Mouse (Mus musculus) intestine, embryonic 16.5 days (tissue): ENCODE results near the gene Fchsd2. TPM values are rescaled to one million over a fixed set of nuclear protein-coding genes. Genes with fewer than 3 reads are reported as not detected.
A peak's percentile ranks its signal among the peaks of the same experiment; 100 is the strongest.

Experiments used
- ATAC-seq: fragments of 200-750 bp; cut with Nextera tagmentation; 2 replicates; pipeline ENCODE4 v1.8.0; 2017; ENCODE audit warnings: moderate TSS enrichment, moderate library complexity
- H3K27ac ChIP-seq: fragments of 300-500 bp; sonication (generic); 2 replicates; pipeline ENCODE4 v1.5.1; 2014; ENCODE audit warnings: mild to moderate bottlenecking, low read length
- H3K27me3 ChIP-seq: fragments of 300-500 bp; sonication (generic); replicated peaks from 2 replicates; pipeline ENCODE4 v1.6.1; 2014; ENCODE audit warnings: low read length, control low read depth, mixed read lengths; ENCODE audit not compliant: control insufficient read depth, insufficient read depth
- H3K36me3 ChIP-seq: fragments of 300-500 bp; sonication (generic); 2 replicates; pipeline ENCODE4 v1.6.1; 2014; ENCODE audit warnings: low read length, control low read depth; ENCODE audit not compliant: control insufficient read depth, insufficient read depth
- H3K4me1 ChIP-seq: fragments of 300-500 bp; sonication (generic); 2 replicates; pipeline ENCODE4 v1.6.1; 2014; ENCODE audit warnings: low read length, control low read depth, mixed read lengths; ENCODE audit not compliant: control insufficient read depth, insufficient read depth
- H3K4me2 ChIP-seq: fragments of 300-500 bp; sonication (generic); 2 replicates; pipeline ENCODE4 v1.6.1; 2014; ENCODE audit warnings: low read depth, low read length, control low read depth
- H3K4me3 ChIP-seq: fragments of 300-500 bp; sonication (generic); 2 replicates; pipeline ENCODE4 v1.5.1; 2014; ENCODE audit warnings: mild to moderate bottlenecking, low read length
- H3K9ac ChIP-seq: fragments of 300-500 bp; sonication (generic); 2 replicates; pipeline ENCODE4 v1.6.1; 2014; ENCODE audit warnings: low read depth, low read length
- H3K9me3 ChIP-seq: fragments of 300-500 bp; sonication (generic); 2 replicates; pipeline ENCODE4 v1.6.1; 2016; ENCODE audit warnings: low read length, control low read depth; ENCODE audit not compliant: control insufficient read depth
- WGBS: fragments of 180-500 bp; shearing (Covaris S2); extraction: QIAGEN DNeasy Blood & Tissue Kit; methylation state at CpG from one replicate; pipeline ENCODE4 v1.1.7; 2014; 5-methylcytosine and 5-hydroxymethylcytosine counted together
- polyA plus RNA-seq: library from polyadenylated mRNA; unstranded; fragments of >200 nt; fragmentation: Nextera tagmentation; extraction: Ambion mirVana; gene quantifications from 2 replicates; pipeline ENCODE4 v1.2.1, GENCODE M21; 2015

The Fchsd2 gene
- polyA plus RNA-seq, 1 experiment from 2014 or later, result 19.7 TPM

GRCm38 (mm10) chr7:101301361-101301880 lies 208.8 kb downstream of the Fchsd2 start:
- Histone ChIP-seq H3K4me3 (peak overlapping the region; percentile 77), H3K27me3 (no peaks in the 10 kb centered on the region), H3K4me2 (peak overlapping the region; percentile 75), H3K36me3 (no peaks in the 10 kb centered on the region), H3K27ac (peak overlapping the region; percentile 55), H3K9ac (peak overlapping the region; percentile 79), H3K9me3 (no peaks in the 10 kb centered on the region), H3K4me1 (peaks cover 28% of the 10 kb centered on the region)
- ATAC-seq, result peak; percentile 44
- WGBS, result under 1% methylated on average over 30 of the region's 30 CpGs

- H3K4me1 ChIP-seq, result peaks cover 22% of the 10 kb centered on the region
- H3K4me3 ChIP-seq, result peak within 1 kb of the TSS; percentile 77
- peak within 1 kb of the TSS; percentile 79 for H3K9ac ChIP-seq
- peak; percentile 95 for ATAC-seq
- H3K36me3 ChIP-seq, result no peaks in the 10 kb centered on the region
- under 1% methylated on average over 38 of the region's 39 CpGs for WGBS
- peak within 1 kb of the TSS; percentile 75 for H3K4me2 ChIP-seq
- no peaks in the 10 kb centered on the region for H3K9me3 ChIP-seq
- H3K27ac ChIP-seq, result peak within 1 kb of the TSS; percentile 55
- H3K27me3 ChIP-seq, result no peaks in the 10 kb centered on the region
Observed at GRCm38 (mm10) chr7:101301881-101302456, 209.3 kb downstream of the Fchsd2 start, which contains the start of gene Atg16l2. Gene Atg16l2 (minus strand): TSS chr7:101302251.

- H3K27ac ChIP-seq, result peak overlapping the region; percentile 43
- H3K9ac ChIP-seq, result peak overlapping the region; percentile 79; the same call in 1 of the 2 replicates
Observed at GRCm38 (mm10) chr7:101302691-101303090, 210.0 kb downstream of the Fchsd2 start.

GRCm38 (mm10) chr7:101306841-101307240 lies 214.2 kb downstream of the Fchsd2 start:
- H3K27me3 ChIP-seq, result no peaks in the 10 kb centered on the region
- H3K4me1 ChIP-seq, result peaks cover 6% of the 10 kb centered on the region
- no peak for ATAC-seq
- H3K27ac ChIP-seq, result no peak overlapping the region
- H3K4me2 ChIP-seq, result no peak overlapping the region
- no peak overlapping the region for H3K9ac ChIP-seq
- no peaks in the 10 kb centered on the region for H3K9me3 ChIP-seq
- H3K36me3 ChIP-seq, result no peaks in the 10 kb centered on the region
- 39% methylated on average over 2 of the region's 2 CpGs for WGBS
- H3K4me3 ChIP-seq, result no peak overlapping the region

More at GRCm38 (mm10) chr7:101302691-101303090, 210.0 kb downstream of the Fchsd2 start:
- H3K27me3 ChIP-seq, result no peaks in the 10 kb centered on the region
- WGBS, result 29% methylated on average over 7 of the region's 7 CpGs
- ATAC-seq, result no peak
- peak overlapping the region; percentile 75 for H3K4me2 ChIP-seq
- no peaks in the 10 kb centered on the region for H3K9me3 ChIP-seq
- peak overlapping the region; percentile 77 for H3K4me3 ChIP-seq
- H3K36me3 ChIP-seq, result no peaks in the 10 kb centered on the region
- peaks cover 18% of the 10 kb centered on the region for H3K4me1 ChIP-seq

- 41% methylated on average over 5 of the region's 5 CpGs for WGBS
- H3K9me3 ChIP-seq, result no peaks in the 10 kb centered on the region
- ATAC-seq, result no peak
Observed at GRCm38 (mm10) chr7:101309985-101310326, 217.3 kb downstream of the Fchsd2 start.

GRCm38 (mm10) chr7:101310327-101311028 lies 217.8 kb downstream of the Fchsd2 start:
- peak overlapping the region; percentile 84 for H3K9ac ChIP-seq
- H3K9me3 ChIP-seq, result no peaks in the 10 kb centered on the region
- no peaks in the 10 kb centered on the region for H3K36me3 ChIP-seq
- 1% methylated on average over 43 of the region's 43 CpGs for WGBS
- H3K27ac ChIP-seq, result peak overlapping the region; percentile 98
- peak overlapping the region; percentile 47 for H3K4me2 ChIP-seq
- no peaks in the 10 kb centered on the region for H3K27me3 ChIP-seq
- peak; percentile 96 for ATAC-seq
- peaks cover under 1% of the 10 kb centered on the region; the same call in 1 of the 2 replicates for H3K4me1 ChIP-seq
- peak overlapping the region; percentile 69 for H3K4me3 ChIP-seq

More at GRCm38 (mm10) chr7:101309985-101310326, 217.3 kb downstream of the Fchsd2 start:
- Histone ChIP-seq H3K9ac (peak overlapping the region; percentile 84; the same call in 1 of the 2 replicates), H3K27ac (peak overlapping the region; percentile 98; the same call in 1 of the 2 replicates), H3K4me2 (peak overlapping the region; percentile 47), H3K4me1 (no peaks in the 10 kb centered on the region), H3K4me3 (peak overlapping the region; percentile 69), H3K27me3 (no peaks in the 10 kb centered on the region), H3K36me3 (no peaks in the 10 kb centered on the region)

GRCm38 (mm10) chr7:101311061-101311460 lies 218.4 kb downstream of the Fchsd2 start:
- Histone ChIP-seq H3K27ac (no peak overlapping the region), H3K4me1 (peaks cover 6% of the 10 kb centered on the region), H3K27me3 (no peaks in the 10 kb centered on the region), H3K36me3 (no peaks in the 10 kb centered on the region), H3K4me2 (peak overlapping the region; percentile 47), H3K4me3 (0 out of 2 replicates have a peak overlapping the region, but pooled peaks have one; percentile 69), H3K9ac (peak overlapping the region; percentile 84; the same call in 1 of the 2 replicates), H3K9me3 (no peaks in the 10 kb centered on the region)
- WGBS, result 28% methylated on average over 2 of the region's 2 CpGs
- ATAC-seq, result no peak

- Histone ChIP-seq H3K4me3 (no peak overlapping the region), H3K4me1 (peaks cover 16% of the 10 kb centered on the region), H3K27me3 (no peaks in the 10 kb centered on the region), H3K27ac (no peak overlapping the region), H3K9me3 (no peaks in the 10 kb centered on the region), H3K4me2 (no peak overlapping the region), H3K36me3 (no peaks in the 10 kb centered on the region), H3K9ac (no peak overlapping the region)
- no peak for ATAC-seq
- 50% methylated on average over 3 of the region's 3 CpGs for WGBS
Observed at GRCm38 (mm10) chr7:101313033-101313432, 220.4 kb downstream of the Fchsd2 start.

- Histone ChIP-seq H3K4me3 (no peak overlapping the region), H3K4me2 (no peak overlapping the region), H3K36me3 (no peaks in the 10 kb centered on the region), H3K27ac (no peak overlapping the region), H3K9me3 (no peaks in the 10 kb centered on the region), H3K4me1 (peaks cover 19% of the 10 kb centered on the region), H3K9ac (no peak overlapping the region), H3K27me3 (no peaks in the 10 kb centered on the region)
- WGBS, result 69% methylated on average over 5 of the region's 5 CpGs
- no peak for ATAC-seq
Observed at GRCm38 (mm10) chr7:101314396-101314795, 221.7 kb downstream of the Fchsd2 start.
